Mouse (Mus musculus): ENCODE results near the gene Lsm14b.

- TF ChIP-seq CTCF (IDR thresholded peaks at IDR 0.05; ENCODE audit: borderline replicate concordance, control insufficient read depth, extremely low read depth, insufficient read depth, low read length, poor library complexity), result no peak
- TF ChIP-seq POLR2A (IDR thresholded peaks at IDR 0.05; ENCODE audit: control insufficient read depth, extremely low read depth, insufficient read depth, low read length, poor library complexity), result no peak
Measured at GRCm38 (mm10) chr2:180001635-180002034, 23.2 kb upstream of the Lsm14b start.
